Mouse (Mus musculus) hindbrain, embryonic 15.5 days (tissue): ENCODE measurements around the gene Cyp2b23. TPM values are rescaled to one million over a fixed set of nuclear protein-coding genes. Genes with fewer than 3 reads are reported as not detected.
"Not testable (repeated sequence)": the region's sequence is repeated elsewhere in the genome, so short reads cannot be mapped to it uniquely, and the experiment has no call there.

Source experiments
- ATAC-seq: fragments of 200-750 bp; cut with Nextera tagmentation; 2 replicates; pipeline ENCODE4 v1.8.0; 2017; ENCODE audit warnings: low read depth, moderate number of reproducible peaks, moderate TSS enrichment; ENCODE audit not compliant: low FRiP score
- H3K27ac ChIP-seq: fragments of 300-500 bp; sonication (generic); replicated peaks from 2 replicates; pipeline ENCODE4 v1.5.1; 2015; ENCODE audit warnings: mild to moderate bottlenecking, inconsistent platforms
- H3K27me3 ChIP-seq: fragments of 300-500 bp; sonication (generic); 2 replicates; pipeline ENCODE4 v1.6.1; 2015; ENCODE audit warnings: control low read depth, inconsistent platforms
- H3K36me3 ChIP-seq: fragments of 300-500 bp; sonication (generic); 2 replicates; pipeline ENCODE4 v1.6.1; 2015; ENCODE audit warnings: control low read depth, inconsistent platforms
- H3K4me1 ChIP-seq: fragments of 300-500 bp; sonication (generic); replicated peaks from 2 replicates; pipeline ENCODE4 v1.6.1; 2015; ENCODE audit warnings: control low read depth, inconsistent platforms
- H3K4me2 ChIP-seq: fragments of 300-500 bp; sonication (generic); 2 replicates; pipeline ENCODE4 v1.6.1; 2015; ENCODE audit warnings: moderate library complexity, mild to moderate bottlenecking, inconsistent platforms
- H3K4me3 ChIP-seq: fragments of 300-500 bp; sonication (generic); 2 replicates; pipeline ENCODE4 v1.5.1; 2015; ENCODE audit warnings: mild to moderate bottlenecking, inconsistent platforms
- H3K9ac ChIP-seq: fragments of 300-500 bp; sonication (generic); 2 replicates; pipeline ENCODE4 v1.6.1; 2015; ENCODE audit warnings: inconsistent platforms
- H3K9me3 ChIP-seq: fragments of 300-500 bp; sonication (generic); 2 replicates; pipeline ENCODE4 v1.6.1; 2016; ENCODE audit warnings: control low read depth, inconsistent platforms
- WGBS: fragments of 180-500 bp; shearing (Covaris S2); methylation state at CpG from one replicate; pipeline ENCODE4 v1.1.7; 2015; 5-methylcytosine and 5-hydroxymethylcytosine counted together
- polyA plus RNA-seq: library from polyadenylated mRNA; unstranded; fragments of >200 nt; fragmentation: Nextera tagmentation; extraction: Ambion mirVana; gene quantifications from 2 replicates; pipeline ENCODE4 v1.2.1, GENCODE M21; 2015

Gene Cyp2b23
- polyA plus RNA-seq, result not detected in 2 replicates

DNA sequence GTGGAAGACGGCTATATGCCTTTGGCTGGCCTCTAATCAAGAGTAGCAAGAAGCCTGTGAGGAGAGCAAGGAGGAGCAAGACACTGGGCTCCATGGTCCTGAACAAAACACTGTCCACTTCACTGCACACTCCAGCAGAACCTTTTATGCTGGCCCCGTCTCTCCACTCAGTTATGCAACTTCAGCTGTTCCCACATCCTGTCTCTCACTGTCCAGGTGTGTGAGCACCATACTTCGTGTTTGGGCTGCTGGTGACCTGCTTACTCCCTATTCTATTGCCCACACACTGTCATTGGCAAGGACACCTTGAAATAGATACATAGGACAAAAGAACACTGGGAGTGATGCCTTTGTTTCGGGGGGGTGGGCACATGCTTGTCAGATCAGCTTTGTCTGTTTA is at the start of gene Cyp2b23:
Cyp2b23 (minus strand) TSS at position 101 of the 400 bp plus-strand sequence.
- H3K9me3 ChIP-seq, result no peaks in the 10 kb centered on the region; the same call in 1 of the 2 replicates
- 79% methylated on average over 4 of the region's 4 CpGs for WGBS
- no peak within 1 kb of the TSS for H3K4me2 ChIP-seq
- H3K36me3 ChIP-seq, result no peaks in the 10 kb centered on the region
- H3K9ac ChIP-seq, result no peak within 1 kb of the TSS
- no peaks in the 10 kb centered on the region for H3K27me3 ChIP-seq
- no peak for ATAC-seq
- no peaks in the 10 kb centered on the region for H3K4me1 ChIP-seq
- H3K4me3 ChIP-seq, result no peak within 1 kb of the TSS
- H3K27ac ChIP-seq, result no peak within 1 kb of the TSS

DNA sequence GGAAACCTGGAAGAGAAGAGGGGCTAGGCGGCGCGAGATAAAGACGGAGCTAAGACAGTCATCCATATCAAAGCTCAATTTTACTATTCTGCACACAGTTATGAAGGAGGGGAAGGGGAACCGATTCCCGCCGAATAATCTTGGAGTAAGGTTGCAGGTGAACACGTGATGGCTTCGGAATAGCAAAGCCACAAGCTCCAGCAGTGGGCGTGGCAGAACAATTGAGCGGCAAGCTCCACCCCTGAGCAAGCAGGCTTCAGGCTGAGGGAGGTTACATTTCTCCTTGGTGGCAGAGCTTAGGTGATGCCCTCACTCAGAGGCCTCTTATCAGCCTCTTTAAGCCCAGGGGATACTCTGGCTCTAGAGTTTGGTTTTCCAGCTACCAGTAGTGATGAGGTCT is 24.8 kb upstream of the Cyp2b23 start:
- 90% methylated on average over 11 of the region's 11 CpGs for WGBS
- Histone ChIP-seq H3K4me1 (no peaks in the 10 kb centered on the region), H3K27ac (no peak overlapping the region), H3K9me3 (peaks cover 3% of the 10 kb centered on the region; the same call in 1 of the 2 replicates), H3K4me2 (no peak overlapping the region), H3K4me3 (no peak overlapping the region), H3K36me3 (no peaks in the 10 kb centered on the region), H3K9ac (no peak overlapping the region), H3K27me3 (no peaks in the 10 kb centered on the region)
- ATAC-seq, result no peak

DNA sequence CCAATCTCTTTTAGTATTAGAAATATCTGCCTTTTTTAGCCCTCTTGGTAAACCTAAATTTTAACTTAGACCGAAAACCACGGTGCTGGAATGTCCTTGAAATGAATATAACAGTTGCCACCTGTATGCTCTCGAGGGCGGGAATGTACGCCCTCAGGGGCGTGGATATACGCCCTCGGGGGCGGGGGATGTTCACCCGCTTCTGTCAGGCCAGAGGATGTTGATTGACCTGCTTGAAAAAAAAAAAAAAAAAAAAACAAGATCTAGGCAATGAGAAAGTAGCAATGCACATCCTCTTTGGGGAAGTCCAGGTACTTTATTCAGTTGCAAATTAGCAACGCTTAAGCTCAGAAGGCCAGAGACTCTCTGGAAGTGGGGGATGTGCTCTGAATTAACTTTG is 20.8 kb upstream of the Cyp2b23 start:
- H3K4me3 ChIP-seq, result no peak overlapping the region
- H3K9me3 ChIP-seq, result no peaks in the 10 kb centered on the region
- H3K36me3 ChIP-seq, result no peaks in the 10 kb centered on the region
- no peaks in the 10 kb centered on the region for H3K27me3 ChIP-seq
- 34% methylated on average over 11 of the region's 11 CpGs for WGBS
- H3K9ac ChIP-seq, result no peak overlapping the region
- ATAC-seq, result no peak
- H3K27ac ChIP-seq, result no peak overlapping the region
- H3K4me1 ChIP-seq, result no peaks in the 10 kb centered on the region
- H3K4me2 ChIP-seq, result no peak overlapping the region

DNA sequence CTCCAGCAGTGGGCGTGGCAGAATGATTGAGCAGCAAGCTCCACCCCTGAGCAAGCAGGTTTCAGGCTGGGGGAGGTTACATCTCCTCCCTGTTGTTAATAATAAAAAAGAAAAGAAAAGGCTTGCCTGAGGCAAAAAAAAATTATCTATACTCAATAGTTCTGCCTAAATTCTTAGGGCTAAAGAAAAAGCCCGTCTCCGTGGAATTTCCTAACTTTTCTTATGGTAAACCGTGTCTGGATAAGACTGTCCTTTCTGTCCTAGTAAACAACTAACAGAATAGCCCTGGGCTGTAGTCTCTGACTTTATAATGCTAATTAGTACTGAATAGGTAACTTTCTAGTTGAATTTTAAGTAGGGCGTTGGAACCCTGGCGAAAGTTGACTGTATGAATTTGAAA is 20.0 kb upstream of the Cyp2b23 start:
- not testable (repeated sequence) for H3K4me1 ChIP-seq, H3K9me3 ChIP-seq, H3K27ac ChIP-seq, H3K4me2 ChIP-seq, H3K9ac ChIP-seq, H3K4me3 ChIP-seq, H3K36me3 ChIP-seq, ATAC-seq, H3K27me3 ChIP-seq
- WGBS, result 34% methylated on average over 6 of the region's 6 CpGs

DNA sequence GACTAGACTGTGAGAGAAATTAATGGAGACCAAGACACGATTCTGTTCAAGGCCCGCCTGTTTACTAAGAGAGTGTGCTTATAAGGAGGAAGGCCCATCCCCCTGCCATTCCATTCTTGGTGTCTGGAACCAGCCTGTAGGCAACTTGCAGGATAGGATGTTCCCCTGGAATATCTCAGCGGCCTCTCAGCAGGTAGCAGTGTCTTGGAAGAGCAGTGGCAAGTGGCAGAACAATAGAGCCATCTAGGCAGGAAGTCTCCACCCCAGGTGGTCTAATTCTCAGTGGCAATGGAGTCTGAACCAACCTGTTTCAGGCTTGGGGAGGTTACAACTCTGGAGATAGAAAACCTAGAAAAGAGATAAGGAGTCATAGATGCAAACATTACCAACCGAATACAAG is 13.9 kb upstream of the Cyp2b23 start:
- Histone ChIP-seq H3K36me3 (no peaks in the 10 kb centered on the region), H3K4me3 (no peak overlapping the region), H3K27ac (no peak overlapping the region), H3K27me3 (no peaks in the 10 kb centered on the region), H3K9me3 (no peaks in the 10 kb centered on the region), H3K4me2 (no peak overlapping the region), H3K9ac (no peak overlapping the region), H3K4me1 (no peaks in the 10 kb centered on the region)
- WGBS, result 77% methylated on average over 4 of the region's 4 CpGs
- ATAC-seq, result no peak

DNA sequence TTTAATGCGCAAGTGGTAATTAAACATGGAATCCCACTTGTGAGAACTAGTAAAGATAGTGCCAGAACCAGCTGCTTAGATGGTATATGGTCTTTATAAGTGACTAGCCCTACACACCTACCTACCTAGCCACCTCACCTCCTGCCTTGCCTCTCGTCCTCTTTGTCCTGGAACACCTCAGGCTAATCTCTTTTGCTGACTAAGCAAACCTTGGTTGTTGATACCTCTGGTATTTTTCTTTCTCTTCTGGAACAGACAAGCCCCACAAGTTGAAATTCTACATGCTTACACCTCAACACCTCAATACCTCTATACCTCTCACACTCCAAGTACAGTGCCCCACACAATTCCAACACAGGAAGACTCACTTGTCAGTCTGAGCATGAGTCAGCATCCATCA is 524 bp downstream of the Cyp2b23 start:
- no peaks in the 10 kb centered on the region for H3K4me1 ChIP-seq
- no peak overlapping the region for H3K27ac ChIP-seq
- H3K36me3 ChIP-seq, result no peaks in the 10 kb centered on the region
- WGBS, result 86% methylated on average over 2 of the region's 2 CpGs
- no peak for ATAC-seq
- H3K9ac ChIP-seq, result no peak overlapping the region
- H3K4me2 ChIP-seq, result no peak overlapping the region
- no peak overlapping the region for H3K4me3 ChIP-seq
- no peaks in the 10 kb centered on the region for H3K27me3 ChIP-seq
- no peaks in the 10 kb centered on the region; the same call in 1 of the 2 replicates for H3K9me3 ChIP-seq

DNA sequence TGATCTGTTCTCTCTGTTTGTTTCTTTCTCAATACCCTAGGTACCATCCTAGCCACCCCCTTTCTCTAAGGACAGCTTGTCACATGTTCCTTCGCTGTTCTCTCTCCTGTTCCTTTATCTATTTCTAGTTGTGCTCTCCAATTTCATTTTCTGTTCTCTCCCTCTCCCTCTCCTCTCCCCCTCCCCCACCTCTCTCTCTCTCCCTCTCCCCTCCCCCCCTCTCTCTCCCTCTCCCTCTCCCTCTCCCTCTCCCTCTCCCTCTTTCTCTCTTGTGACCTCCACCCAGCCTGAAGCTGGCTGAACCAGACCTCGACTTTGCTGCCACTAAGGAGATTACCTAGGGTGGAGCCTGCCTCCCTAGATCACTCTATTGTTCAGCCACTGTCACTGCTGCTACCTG is 18.8 kb downstream of the Cyp2b23 start:
- not testable (repeated sequence) for H3K27ac ChIP-seq, H3K27me3 ChIP-seq, H3K4me2 ChIP-seq, ATAC-seq, H3K4me3 ChIP-seq, H3K36me3 ChIP-seq, H3K9ac ChIP-seq, H3K9me3 ChIP-seq, H3K4me1 ChIP-seq
- 26% methylated on average over 2 of the region's 2 CpGs for WGBS

DNA sequence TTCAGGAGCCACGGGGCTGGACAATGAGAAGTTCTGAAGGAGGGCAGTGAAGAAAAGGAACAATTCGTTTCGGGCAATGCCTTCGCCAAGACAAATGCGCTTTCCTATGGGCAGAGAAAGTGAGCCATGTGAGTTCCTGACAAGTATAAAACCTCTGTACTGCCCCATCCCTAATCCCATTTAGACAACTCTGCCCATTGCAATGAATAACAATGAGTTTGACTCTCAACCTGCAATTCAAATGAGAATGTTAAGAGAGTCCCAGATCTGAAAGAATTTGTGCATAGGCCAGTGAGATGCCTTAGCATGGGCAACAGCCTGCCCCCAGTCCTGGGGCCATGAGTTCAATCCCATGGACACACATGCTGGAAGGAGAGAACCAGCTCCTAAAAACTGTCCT is 20.2 kb downstream of the Cyp2b23 start:
- WGBS, result 85% methylated on average over 5 of the region's 5 CpGs
- Histone ChIP-seq H3K4me1 (no peaks in the 10 kb centered on the region), H3K36me3 (no peaks in the 10 kb centered on the region), H3K4me3 (no peak overlapping the region), H3K27ac (no peak overlapping the region), H3K9ac (no peak overlapping the region), H3K4me2 (no peak overlapping the region), H3K27me3 (no peaks in the 10 kb centered on the region), H3K9me3 (0 out of 2 replicates have a peak, but pooled peaks cover 6% of the 10 kb centered on the region)
- ATAC-seq, result no peak

DNA sequence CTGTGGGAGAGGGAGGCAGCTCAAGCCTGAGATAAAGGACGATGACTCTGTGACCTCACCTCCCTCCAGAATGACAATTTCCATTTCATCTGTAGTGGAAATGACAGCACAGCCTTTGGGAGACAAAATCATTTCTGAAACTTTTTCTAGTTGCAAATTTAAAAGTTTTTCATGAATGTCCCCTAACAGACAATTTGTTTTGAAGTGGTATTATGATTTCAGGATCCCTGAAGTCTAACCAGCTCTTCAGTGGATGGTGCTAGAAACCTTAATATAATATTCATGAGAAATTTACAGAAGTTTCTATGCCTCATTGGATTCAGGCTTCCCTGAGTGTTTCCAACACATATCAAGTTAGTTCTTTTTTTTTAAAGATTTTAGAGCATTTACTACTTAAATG is 67.9 kb downstream of the Cyp2b23 start, which contains the start of gene Vmn1r185:
Vmn1r185 (minus strand) TSS at position 101 of the 400 bp plus-strand sequence.
- H3K4me3 ChIP-seq, ATAC-seq, H3K9me3 ChIP-seq, H3K27me3 ChIP-seq, H3K4me1 ChIP-seq, H3K36me3 ChIP-seq, H3K27ac ChIP-seq, H3K9ac ChIP-seq, H3K4me2 ChIP-seq: not testable (repeated sequence)
- 74% methylated on average over 1 of the region's 1 CpGs for WGBS

Other genes starting within 250 kb of the Cyp2b23 start
- gene Nlrp9a, start 151.4 kb downstream of the Cyp2b23 start, polyA plus RNA-seq, result not detected in 2 replicates
- gene Vmn1r185, start 68.0 kb downstream of the Cyp2b23 start, polyA plus RNA-seq, result not detected in 2 replicates
- gene Cyp2b19, start 70.7 kb upstream of the Cyp2b23 start, polyA plus RNA-seq, result 0.42 and 0.47 TPM in 2 replicates
- not detected in 2 replicates for gene Cyp2g1, start 122.5 kb upstream of the Cyp2b23 start, polyA plus RNA-seq
- 0.89 and 1.7 TPM in 2 replicates for gene Cyp2a5, start 148.9 kb upstream of the Cyp2b23 start, polyA plus RNA-seq